Mouse (Mus musculus) splenic B cell, adult 2 months (primary cell): Measurements from ENCODE around the gene Skil.

Experiments used
- DNase-seq: peaks from one replicate; pipeline ENCODE4 v3.0.0-alpha.2; 2011; ENCODE audit warnings: low read depth, low spot score
- H3K27me3 ChIP-seq: 2 replicates; pipeline ENCODE4 v1.6.1; 2012; ENCODE audit warnings: mild to moderate bottlenecking, low read length, moderate library complexity, mixed read lengths; ENCODE audit not compliant: control insufficient read depth, poor library complexity, insufficient read depth, severe bottlenecking
- H3K36me3 ChIP-seq: 2 replicates; pipeline ENCODE4 v1.6.1; 2012; ENCODE audit warnings: mild to moderate bottlenecking, low read length, moderate library complexity, mixed read lengths; ENCODE audit not compliant: control insufficient read depth, poor library complexity, insufficient read depth, severe bottlenecking

The Skil gene

GRCm38 (mm10) chr3:31094531-31095178, at the start of gene Skil:
Skil (plus strand) TSS chr3:31095058.
- H3K36me3 ChIP-seq: peaks cover 3% of the 10 kb centered on the region; the same call in 1 of the 2 replicates
- DNase-seq: peak; percentile 97
- H3K27me3 ChIP-seq: no peaks in the 10 kb centered on the region

- H3K27me3 ChIP-seq: no peaks in the 10 kb centered on the region
- DNase-seq: peak; percentile 56
- no peaks in the 10 kb centered on the region; the same call in 1 of the 2 replicates for H3K36me3 ChIP-seq
Observed at GRCm38 (mm10) chr3:31047263-31047662, 47.6 kb upstream of the Skil start.

- Histone ChIP-seq H3K36me3 (no peaks in the 10 kb centered on the region), H3K27me3 (no peaks in the 10 kb centered on the region)
- DNase-seq: no peak
Observed at GRCm38 (mm10) chr3:31049087-31049486, 45.8 kb upstream of the Skil start.

DNA sequence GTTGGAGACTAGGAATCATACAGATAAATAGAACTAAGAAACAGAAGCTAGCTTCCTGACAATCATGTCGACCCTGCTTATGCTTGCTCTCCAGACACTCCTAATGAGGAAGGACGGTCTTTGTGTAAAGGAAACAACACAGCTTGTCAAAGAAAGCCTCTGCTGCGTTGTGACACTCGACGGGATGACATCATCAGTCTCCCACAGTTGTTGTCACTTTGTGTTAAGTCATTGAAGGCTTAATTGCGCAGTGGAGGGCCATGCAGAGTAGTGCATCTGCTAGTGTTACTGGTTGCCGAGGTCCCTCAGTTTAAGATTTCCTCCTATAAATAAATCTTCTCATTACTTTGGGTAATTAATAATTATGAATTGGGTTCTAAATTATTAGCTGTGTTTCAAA, 44.5 kb upstream of the Skil start:
- DNase-seq: no peak
- no peaks in the 10 kb centered on the region for H3K27me3 ChIP-seq
- H3K36me3 ChIP-seq: no peaks in the 10 kb centered on the region

DNA sequence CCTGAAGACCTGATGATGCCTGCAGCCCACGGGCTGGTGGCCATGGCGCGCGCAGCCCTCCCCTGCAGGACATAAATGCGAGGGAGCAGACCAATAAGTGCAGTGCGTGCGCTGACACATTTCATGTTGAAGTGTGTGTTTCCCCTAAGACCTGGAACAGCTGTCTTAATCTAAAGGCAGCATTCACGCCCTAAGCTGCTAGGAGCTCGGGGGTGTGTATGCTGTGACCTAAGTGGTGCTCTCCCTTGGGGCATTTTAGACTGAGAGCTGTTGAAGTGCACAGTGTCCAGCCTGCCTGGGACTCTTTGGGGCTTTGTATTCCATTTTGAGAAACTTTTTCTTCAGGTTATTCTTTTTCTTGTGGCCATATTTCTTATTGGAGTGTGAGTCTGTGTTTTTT, 43.1 kb upstream of the Skil start:
- no peaks in the 10 kb centered on the region for H3K27me3 ChIP-seq
- H3K36me3 ChIP-seq: no peaks in the 10 kb centered on the region
- no peak for DNase-seq

DNA sequence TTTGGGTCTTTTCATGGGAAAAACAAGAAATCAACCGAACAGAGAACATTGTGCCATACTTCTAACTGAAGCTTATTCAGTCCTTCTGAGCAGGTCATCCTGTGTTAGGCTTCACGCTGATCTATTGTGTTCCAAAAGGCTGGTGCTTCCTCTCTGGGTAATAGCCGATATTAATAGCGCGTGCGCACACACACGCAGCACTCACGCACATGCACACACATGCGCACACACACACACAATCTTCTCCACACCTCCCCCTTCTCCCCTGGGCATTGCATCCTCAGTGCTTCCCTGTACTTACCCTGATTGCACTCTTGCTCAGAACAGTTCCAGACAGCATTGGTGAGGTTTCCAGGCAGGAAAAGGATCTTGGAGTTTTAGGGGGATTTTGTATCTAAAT, 41.7 kb upstream of the Skil start:
- DNase-seq: no peak
- no peaks in the 10 kb centered on the region for H3K36me3 ChIP-seq

DNA sequence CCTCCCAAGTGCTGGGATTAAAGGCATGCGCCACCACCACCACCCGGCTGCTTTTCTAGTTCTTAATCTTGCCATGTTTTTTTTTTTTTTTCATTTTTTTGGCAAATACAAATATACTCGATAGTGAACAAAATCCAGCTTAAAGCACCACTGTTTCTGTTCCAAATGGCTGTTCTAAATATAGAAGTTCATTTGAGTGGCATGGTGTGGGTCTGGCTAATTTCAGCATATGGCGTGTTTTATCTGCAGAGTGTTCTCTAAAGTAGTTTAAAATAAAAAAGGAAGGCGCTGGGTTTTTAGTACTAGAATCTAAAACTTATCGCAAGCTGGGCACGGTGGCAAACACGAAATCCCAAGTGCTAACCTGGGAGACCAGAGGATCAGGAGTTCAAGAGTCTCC, 40.0 kb upstream of the Skil start:
- Histone ChIP-seq H3K27me3 (no peaks in the 10 kb centered on the region), H3K36me3 (no peaks in the 10 kb centered on the region)
- DNase-seq: no peak

More for the DNA sequence above, 41.7 kb upstream of the Skil start:
- no peaks in the 10 kb centered on the region for H3K27me3 ChIP-seq

DNA sequence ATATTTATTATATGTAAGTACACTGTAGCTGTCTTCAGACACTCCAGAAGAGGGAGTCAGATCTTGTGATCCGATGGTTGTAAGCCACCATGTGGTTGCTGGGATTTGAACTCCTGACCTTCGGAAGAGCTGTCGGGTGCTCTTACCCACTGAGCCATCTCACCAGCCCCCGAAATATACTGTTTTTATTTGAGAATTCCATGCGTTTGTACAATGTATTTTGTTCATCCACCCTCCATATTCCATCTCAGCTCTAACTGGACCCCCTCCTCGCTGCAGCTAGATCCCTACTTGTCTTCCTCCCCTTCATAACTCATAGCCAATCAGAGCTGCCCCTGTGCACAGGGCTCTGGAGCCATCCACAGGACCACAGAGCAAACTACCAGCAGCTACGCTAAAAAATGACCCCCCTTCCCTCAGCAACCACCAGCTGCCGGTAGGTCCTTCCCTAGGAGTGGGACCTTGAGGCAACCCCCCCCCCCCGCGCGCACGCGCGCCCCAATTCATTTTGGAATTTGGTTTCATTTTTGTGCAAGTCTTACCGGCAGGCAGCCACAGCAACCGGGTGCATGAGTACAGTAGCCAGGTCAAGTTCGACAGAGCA, 38.7 kb upstream of the Skil start:
- peak; percentile 22 for DNase-seq
- Histone ChIP-seq H3K27me3 (no peaks in the 10 kb centered on the region), H3K36me3 (no peaks in the 10 kb centered on the region)

GRCm38 (mm10) chr3:31056651-31057627, 37.9 kb upstream of the Skil start:
- peak; percentile 87 for DNase-seq
- Histone ChIP-seq H3K36me3 (no peaks in the 10 kb centered on the region), H3K27me3 (no peaks in the 10 kb centered on the region)

- Histone ChIP-seq H3K27me3 (no peaks in the 10 kb centered on the region), H3K36me3 (no peaks in the 10 kb centered on the region)
- DNase-seq: peak; percentile 36
Observed at GRCm38 (mm10) chr3:31060745-31061102, 34.1 kb upstream of the Skil start.

DNA sequence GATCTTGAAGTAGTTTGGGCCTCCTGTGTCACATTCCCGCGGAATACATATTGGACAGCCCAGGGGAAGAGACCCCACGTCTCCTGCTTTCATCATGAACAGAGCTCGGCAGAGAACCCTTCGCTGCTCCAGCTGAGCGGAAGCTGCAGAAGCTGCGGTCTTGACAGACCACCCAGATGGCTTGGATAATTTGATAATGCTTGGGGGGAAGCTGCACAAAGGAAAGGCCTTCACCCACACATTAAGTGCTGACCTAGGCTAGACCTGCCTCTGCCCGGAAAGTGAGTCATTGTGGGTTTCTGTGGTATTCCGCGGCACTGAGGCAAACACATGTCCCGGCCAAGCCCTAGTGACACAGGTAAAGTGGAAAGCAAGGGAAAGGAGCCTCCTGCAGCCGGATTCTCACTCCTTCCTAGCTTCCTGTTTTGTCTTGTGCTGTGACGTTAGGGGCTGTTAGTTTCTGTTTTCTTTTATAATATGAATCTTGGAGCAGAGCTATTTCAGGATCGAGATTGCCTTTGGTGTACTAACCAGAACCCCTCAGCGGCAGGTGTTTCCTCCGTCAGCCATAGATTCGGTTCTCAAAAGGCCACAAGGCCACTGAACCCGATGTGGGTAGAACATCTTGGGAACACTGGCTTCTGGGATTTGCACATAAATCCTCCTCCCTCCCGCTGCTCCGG, 33.6 kb upstream of the Skil start:
- H3K27me3 ChIP-seq: no peaks in the 10 kb centered on the region
- H3K36me3 ChIP-seq: no peaks in the 10 kb centered on the region
- peak; percentile 69 for DNase-seq

- no peaks in the 10 kb centered on the region for H3K27me3 ChIP-seq
- no peaks in the 10 kb centered on the region for H3K36me3 ChIP-seq
- DNase-seq: peak; percentile 62
Observed at GRCm38 (mm10) chr3:31061786-31062120, 33.1 kb upstream of the Skil start.

GRCm38 (mm10) chr3:31062325-31062724, 32.5 kb upstream of the Skil start:
- H3K27me3 ChIP-seq: no peaks in the 10 kb centered on the region
- no peaks in the 10 kb centered on the region for H3K36me3 ChIP-seq
- DNase-seq: no peak

GRCm38 (mm10) chr3:31068482-31068881, 26.4 kb upstream of the Skil start:
- Histone ChIP-seq H3K27me3 (no peaks in the 10 kb centered on the region), H3K36me3 (no peaks in the 10 kb centered on the region)
- no peak for DNase-seq

DNA sequence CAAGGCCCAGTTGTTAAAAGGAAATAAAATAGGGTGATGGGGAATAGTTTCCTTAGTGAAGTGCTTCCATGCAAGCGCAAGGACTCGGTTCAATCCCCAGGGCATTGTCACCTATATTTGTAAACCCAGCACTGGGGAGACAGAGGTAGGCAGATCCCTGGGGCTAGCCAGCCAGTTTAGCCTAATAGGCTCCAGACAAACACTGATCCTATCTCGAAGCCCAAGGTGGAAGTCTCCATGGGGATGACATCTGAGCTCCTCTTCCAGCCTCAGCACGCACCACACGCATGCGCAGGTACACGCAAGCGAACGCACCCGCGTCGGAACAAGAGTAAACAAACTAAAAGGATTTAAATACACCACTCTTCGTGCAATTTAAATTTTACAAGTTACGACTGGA, 23.1 kb upstream of the Skil start:
- H3K36me3 ChIP-seq: no peaks in the 10 kb centered on the region
- DNase-seq: no peak
- no peaks in the 10 kb centered on the region for H3K27me3 ChIP-seq
